Mouse (Mus musculus) gastrocnemius, adult 2 months (tissue): Measurements from ENCODE around the gene Rbm20. TPM values are rescaled to one million over a fixed set of nuclear protein-coding genes. Genes with fewer than 3 reads are reported as not detected.

Source experiments
- DNase-seq: peaks from one replicate; pipeline ENCODE4 v3.0.0; 2022
- H3K27ac ChIP-seq: fragments of 200-600 bp; 2 replicates; pipeline ENCODE4 v1.8.1; 2022; ENCODE audit warnings: mild to moderate bottlenecking
- H3K4me3 ChIP-seq: fragments of 200-600 bp; 2 replicates; pipeline ENCODE4 v1.8.1; 2022; ENCODE audit warnings: mild to moderate bottlenecking, moderate library complexity
- CTCF ChIP-seq: fragments of 200-600 bp; IDR thresholded peaks from 2 replicates; pipeline ENCODE4 v1.8.1; 2022; ENCODE audit warnings: antibody characterized with exemption, mild to moderate bottlenecking, moderate library complexity
- intact Hi-C: fragments of 180-260 bp; cut with DNase I; formaldehyde crosslinking; loops from one replicate; pipeline ENCODE4 v1.15.1; 2025
- total RNA-seq, 2 experiments: library from RNA; stranded (reverse); gene quantifications; 2 replicates each; pipeline ENCODE4 v1.2.3; 2021

Gene Rbm20
- total RNA-seq, 2 experiments from 2014 or later, result 72.6 to 73.2 TPM

DNA sequence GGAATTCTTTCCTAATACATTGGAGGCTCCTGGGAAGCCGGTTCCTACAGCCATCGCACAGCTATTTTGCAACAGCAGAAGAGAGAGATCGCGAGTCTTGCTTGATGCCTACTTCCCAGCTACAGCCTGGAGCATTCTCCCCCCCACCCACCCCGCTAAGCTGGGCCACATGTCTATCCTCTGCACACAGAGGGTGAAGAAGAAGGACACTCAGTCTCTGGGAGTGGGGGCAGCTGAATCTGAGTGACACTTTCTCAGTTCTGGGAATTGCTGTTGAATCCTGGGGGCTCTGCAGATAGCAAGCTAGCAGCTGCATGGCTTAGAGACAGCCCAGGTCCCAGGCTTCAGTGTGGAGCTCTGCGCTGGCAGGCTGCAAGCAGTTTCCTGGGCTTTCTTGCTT is 180.9 kb downstream of the Rbm20 start:
- H3K27ac ChIP-seq, result peak overlapping the region; percentile 90
- intact Hi-C loops, result loop anchor here (2.0 kb wide), 1 partner anchor 45 kb away; no protein-coding TSS in a partner anchor
- H3K4me3 ChIP-seq, result no peak overlapping the region; the same call in 1 of the 2 replicates
- no peak for DNase-seq
- TF ChIP-seq CTCF, result no peak

DNA sequence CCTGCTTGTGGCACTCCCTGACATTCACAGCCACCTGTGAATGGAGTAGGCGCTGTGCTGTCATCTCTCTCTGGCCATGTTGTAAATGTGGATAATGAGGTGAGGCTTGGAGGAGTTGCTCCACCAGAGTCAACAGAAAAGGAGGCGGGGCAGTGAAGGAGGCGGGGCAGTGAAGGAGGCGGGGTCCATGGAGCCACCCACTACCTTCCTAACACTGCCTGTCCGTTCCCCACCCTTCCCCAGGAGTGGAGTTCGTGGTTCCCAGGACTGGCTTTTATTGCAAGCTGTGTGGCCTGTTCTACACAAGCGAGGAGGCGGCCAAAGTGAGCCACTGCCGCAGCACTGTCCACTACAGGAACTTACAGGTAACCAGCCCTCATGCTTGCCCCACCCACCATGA is 182.0 kb downstream of the Rbm20 start:
- no peak overlapping the region for H3K4me3 ChIP-seq
- H3K27ac ChIP-seq, result no peak overlapping the region
- intact Hi-C loops, result no loop called here
- no peak for TF ChIP-seq CTCF
- DNase-seq, result no peak

DNA sequence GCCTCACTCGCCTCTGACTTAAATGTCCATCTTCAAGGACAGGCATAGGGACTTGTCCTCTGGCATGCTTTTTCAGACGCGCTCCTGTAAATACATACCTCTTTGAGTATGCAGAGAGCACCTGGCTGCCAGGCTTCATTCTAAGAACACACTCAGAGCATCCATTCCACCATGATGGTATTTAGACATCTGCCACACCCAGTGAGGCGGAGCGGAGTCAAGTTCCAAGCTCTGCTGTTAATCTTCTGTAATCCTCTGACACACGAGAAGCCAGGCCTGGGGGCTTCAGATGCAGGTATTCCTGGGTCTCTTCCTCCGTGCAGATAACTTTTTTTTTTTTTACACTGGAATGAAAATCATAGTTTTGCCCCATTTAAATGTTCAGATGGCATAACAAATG is 182.5 kb downstream of the Rbm20 start:
- Histone ChIP-seq H3K27ac (no peak overlapping the region), H3K4me3 (no peak overlapping the region)
- no peak for DNase-seq
- no peak for TF ChIP-seq CTCF
- intact Hi-C loops, result no loop called here

DNA sequence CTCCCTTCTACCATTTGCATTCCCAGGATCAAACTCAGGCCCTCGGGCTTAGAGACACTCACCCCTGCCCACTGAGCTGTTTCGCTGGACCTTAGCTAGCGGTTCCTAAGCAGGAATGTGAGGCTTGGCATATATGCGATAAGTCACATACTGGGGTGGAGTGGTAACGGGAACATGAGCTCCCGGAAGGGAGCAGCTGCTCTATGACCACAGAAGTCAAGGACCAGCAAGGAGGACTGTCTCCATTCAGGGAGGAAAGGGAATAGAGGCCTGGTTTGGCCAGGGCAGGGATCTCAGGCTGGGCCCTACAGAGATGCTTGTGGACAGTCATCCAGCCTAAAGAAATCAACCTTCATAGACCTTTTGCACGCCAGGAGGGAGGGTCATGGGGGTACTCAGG is 184.2 kb downstream of the Rbm20 start:
- intact Hi-C loops, result no loop called here
- Histone ChIP-seq H3K27ac (no peak overlapping the region), H3K4me3 (no peak overlapping the region)
- no peak for DNase-seq
- TF ChIP-seq CTCF, result no peak

DNA sequence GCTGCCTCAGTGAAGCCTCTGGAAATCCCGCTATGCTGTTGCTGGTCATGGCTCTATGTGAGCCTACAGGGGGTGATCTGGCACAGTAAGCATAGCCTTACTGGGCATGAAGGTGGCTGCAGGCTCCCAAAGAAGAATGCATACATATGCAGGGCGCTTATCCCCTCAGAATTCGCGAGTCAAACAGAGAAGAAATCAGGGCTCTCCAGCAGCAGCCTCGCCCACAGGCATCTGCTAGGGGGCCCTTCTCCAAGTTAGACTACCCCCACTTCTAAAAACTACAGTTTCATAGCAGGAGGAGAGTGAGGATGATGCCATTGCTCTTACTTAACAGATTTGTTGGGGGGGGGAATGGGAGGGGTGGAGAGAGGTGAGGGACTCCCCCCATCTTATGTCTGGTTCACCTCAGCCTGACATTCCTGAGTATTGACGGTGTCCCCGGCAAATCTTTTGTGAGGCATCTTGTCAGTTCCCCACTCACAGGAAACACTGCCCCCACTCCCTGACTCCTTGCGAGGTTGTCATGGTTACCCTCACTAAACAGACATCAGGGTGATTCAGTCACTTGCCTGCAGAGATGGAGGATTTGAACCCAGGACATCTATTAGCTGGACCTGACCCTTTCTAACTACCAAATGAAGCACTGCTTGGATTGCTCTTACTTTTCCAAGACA is 185.6 kb downstream of the Rbm20 start:
- intact Hi-C loops, result no loop called here
- no peak for DNase-seq

DNA sequence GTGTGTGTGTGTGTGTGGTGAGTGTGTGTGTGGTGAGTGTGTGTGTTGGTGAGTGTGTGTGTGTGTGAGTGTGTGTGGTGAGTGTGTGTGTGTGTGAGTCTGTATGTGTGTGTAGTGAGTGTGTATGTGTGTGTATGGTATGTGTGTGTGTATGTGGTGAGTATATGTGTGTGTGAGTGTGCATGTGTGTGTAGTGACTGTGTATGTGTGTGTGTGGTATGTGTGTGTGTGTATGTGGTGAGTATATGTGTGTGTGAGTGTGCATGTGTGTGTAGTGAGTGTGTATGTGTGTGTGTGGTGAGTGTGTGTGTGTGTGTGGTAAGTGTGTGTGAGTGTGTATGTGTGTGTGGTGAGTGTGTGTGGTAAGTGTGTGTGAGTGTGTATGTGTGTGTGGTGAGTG is 190.1 kb downstream of the Rbm20 start:
- TF ChIP-seq CTCF, result no peak
- Histone ChIP-seq H3K4me3 (no peak overlapping the region), H3K27ac (no peak overlapping the region)
- intact Hi-C loops, result no loop called here
- DNase-seq, result no peak

More for the DNA sequence above, 185.6 kb downstream of the Rbm20 start:
- H3K27ac ChIP-seq, result no peak overlapping the region
- H3K4me3 ChIP-seq, result no peak overlapping the region
- TF ChIP-seq CTCF, result no peak

DNA sequence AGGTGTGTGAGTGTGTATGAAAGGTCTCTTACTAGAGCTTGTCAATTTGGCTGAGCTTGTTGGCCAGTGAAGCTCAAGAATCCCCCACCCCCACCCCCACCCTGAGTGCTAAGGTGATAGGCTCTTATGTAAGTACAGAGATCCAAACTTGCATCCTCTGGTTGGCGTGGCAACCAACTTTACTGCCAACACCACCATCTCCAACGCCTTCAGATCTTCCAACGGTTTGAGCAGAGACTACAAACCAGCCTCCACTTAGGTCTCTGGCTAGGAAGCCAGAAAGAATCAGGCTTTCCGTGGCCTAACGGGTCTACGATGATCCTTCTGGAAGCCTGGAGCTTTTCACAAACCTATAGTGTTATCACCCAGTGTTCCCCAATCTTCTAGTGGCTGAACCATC is 191.0 kb downstream of the Rbm20 start:
- TF ChIP-seq CTCF, result no peak
- no peak for DNase-seq
- no peak overlapping the region for H3K4me3 ChIP-seq
- no peak overlapping the region for H3K27ac ChIP-seq
- intact Hi-C loops, result no loop called here

DNA sequence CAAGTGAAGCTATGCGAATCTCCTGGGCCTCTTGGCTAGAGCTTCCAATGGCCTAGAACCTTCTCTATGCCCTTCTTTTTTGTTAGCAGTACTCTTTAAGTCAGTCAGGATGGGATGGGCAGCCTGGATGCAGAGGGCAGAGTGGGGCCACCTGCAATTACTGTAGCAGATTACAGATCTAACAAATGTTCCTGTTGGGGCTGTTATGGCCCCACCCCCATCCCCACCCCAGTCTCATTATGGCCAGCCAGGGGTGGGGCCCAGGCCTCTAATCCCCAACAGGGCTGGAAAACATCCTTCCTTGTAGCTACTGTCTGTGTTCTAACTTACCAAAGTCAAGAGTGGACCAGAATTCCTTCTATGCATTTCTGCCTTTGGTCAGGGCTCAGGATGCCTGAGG is 191.7 kb downstream of the Rbm20 start:
- no peak for TF ChIP-seq CTCF
- no peak overlapping the region for H3K4me3 ChIP-seq
- intact Hi-C loops, result no loop called here
- no peak overlapping the region for H3K27ac ChIP-seq
- DNase-seq, result no peak

DNA sequence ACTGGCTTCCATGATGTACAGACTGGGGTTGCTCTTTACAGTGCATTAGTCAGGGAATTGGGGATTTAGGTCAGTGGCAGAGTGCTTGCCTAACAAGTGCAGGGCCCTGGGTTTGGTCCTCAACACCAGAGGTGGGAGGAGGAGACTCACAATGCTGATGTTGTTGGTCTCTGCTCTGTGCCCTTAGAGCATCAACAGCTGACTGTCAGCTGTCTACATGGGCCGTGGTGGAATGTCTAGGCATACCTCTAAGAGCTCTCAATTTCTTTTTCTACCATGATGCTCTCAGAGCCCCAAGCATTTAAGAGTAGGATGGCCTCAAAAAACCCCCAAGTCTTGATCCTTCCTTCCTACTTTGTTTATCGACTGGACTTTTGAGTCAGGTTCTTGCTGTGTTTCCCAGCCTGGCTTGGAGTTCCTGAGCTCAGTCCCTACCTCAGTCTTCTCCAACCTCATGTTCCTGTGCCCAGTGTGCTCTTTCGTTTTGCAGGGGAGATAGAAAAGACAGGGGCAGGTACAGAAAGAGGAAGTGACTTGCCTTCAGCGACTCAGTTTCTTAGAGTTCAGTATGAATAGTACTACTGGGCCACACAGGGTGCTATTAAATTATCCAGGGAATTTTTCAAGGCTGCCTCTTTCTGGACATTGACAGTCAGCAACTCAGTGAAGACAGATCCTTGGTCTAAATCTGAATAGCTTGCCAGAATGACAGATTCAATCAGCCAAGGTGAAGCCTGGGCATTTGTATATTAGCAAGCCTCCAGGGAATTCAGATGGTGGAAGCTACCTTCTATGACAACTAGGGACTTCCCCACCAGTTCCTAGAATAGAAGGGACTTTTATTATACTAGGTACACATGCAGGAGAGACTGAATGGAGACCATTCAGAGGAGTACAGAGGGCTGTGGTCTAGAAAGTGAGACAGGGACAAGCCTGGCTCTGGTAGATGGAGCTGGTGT is 192.6 kb downstream of the Rbm20 start:
- intact Hi-C loops, result no loop called here

DNA sequence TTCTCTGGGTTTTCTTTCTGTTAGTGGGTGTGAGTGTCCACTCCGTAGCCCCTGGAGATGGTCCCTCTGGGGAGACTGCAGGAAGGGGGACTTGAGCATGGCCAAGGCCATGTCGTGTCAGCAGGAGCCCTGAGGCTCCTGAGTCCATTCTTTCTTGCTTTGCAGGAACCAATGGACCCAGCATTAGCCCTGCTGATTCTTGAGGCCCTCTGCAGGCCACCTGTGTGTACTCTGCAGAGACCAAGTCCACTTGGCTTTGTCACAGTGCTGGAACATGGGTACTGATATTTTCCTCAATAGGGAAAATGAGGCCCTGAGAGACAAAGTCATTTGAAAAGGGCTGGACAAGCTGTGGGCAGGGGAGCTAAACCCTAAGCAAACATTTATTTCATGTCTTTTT is 193.5 kb downstream of the Rbm20 start:
- DNase-seq, result no peak
- intact Hi-C loops, result no loop called here
- TF ChIP-seq CTCF, result peak; percentile 30; the same call in 1 of the 2 replicates
- H3K27ac ChIP-seq, result no peak overlapping the region
- no peak overlapping the region for H3K4me3 ChIP-seq

More for the DNA sequence above, 192.6 kb downstream of the Rbm20 start:
- no peak for TF ChIP-seq CTCF
- Histone ChIP-seq H3K27ac (no peak overlapping the region), H3K4me3 (no peak overlapping the region)
- no peak for DNase-seq

DNA sequence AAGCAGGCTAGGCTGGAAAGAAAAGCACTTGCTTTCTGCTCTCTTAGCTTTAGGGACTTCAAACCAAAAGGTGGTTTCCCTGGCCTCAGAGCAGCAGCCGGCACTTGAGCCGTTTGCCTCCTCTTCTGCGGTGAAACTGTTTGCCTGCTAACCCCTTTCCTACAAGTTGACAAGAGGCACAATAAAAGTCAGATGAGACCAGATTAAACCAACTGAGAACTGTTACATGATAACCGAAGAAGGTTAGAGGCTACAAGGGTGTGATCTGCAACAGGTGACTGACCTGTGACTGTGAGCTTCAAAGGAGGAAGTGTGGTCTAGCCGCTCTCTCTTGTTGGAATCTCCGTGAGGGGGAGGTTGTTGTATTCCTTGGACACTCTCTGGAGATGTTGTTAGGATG is 194.4 kb downstream of the Rbm20 start:
- intact Hi-C loops, result no loop called here
- no peak for DNase-seq
- no peak for TF ChIP-seq CTCF
- Histone ChIP-seq H3K27ac (no peak overlapping the region), H3K4me3 (no peak overlapping the region)

DNA sequence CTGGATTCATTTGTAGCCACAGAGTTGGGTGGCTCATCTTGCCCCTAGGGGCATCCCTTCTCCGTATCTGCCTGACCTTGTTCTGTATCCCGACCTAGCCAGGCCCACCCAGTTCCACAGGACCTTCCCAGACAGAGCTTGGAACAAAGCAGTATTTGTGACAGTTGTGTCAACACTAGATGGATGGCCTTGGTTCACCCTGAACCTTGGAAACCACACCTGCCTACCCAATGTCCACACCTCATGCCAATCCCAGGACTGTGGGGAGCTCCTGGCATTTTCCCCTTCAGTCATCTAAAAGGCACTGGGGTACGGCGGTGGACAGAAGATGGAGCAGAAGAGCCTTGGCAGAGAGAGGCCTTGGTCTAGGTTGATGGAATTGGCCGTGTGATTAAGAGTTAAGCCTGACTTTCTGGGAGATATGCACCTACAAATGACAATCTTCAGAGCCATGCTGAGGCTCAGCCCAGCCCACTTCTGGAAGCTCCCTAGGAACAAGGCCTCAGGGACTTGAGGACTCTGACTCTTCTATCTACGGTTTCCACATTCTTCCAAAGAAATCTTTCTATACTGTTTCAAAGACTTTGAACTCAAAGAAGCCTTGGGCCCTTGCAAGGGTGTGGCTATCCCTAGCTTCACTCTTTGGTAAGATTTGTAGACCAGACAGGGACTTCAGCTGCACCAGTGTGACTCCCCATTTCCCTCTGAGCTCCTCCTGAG is 196.0 kb downstream of the Rbm20 start:
- H3K4me3 ChIP-seq, result no peak overlapping the region
- no peak for TF ChIP-seq CTCF
- intact Hi-C loops, result no loop called here
- DNase-seq, result no peak
- no peak overlapping the region for H3K27ac ChIP-seq

DNA sequence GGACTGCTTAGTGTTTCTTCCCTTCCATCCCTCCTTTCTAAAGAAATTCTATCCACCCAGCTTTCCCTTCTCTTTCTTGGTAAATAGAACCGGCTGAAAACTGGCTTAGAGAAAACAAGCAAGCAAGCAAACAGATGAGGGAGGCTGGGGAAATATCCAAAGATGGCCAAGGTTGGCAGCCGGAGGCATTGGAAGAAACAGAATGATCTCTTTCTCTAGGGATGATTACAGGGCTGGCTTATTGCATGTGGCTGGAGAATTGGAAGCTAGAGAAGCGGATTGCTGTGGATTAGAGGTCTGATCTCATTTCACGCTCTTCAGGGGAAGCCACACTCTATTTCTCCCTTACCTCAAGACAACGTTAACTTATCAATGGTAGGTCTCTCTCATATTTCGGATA is 198.1 kb downstream of the Rbm20 start:
- intact Hi-C loops, result no loop called here
- H3K27ac ChIP-seq, result no peak overlapping the region
- no peak for DNase-seq
- TF ChIP-seq CTCF, result no peak
- no peak overlapping the region for H3K4me3 ChIP-seq
